Mouse (Mus musculus) ES-Bruce4 (cell line): Measurements from ENCODE around the gene E130114P18Rik.

Source experiments
- CTCF ChIP-seq: IDR thresholded peaks from one replicate; pipeline ENCODE4 v1.8.1; 2011; ENCODE audit warnings: low read depth, low read length
- POLR2A ChIP-seq: IDR thresholded peaks from one replicate; pipeline ENCODE4 v1.8.1; 2011; ENCODE audit warnings: low read length; ENCODE audit not compliant: insufficient read depth

- TF ChIP-seq CTCF (no peak), POLR2A (no peak)
Observed at GRCm38 (mm10) chr4:97675741-97676578, 101.9 kb downstream of the E130114P18Rik start.
